Mouse (Mus musculus) kidney, adult 2 months (tissue): Measurements from ENCODE around the gene Slc25a17. TPM values are rescaled to one million over a fixed set of nuclear protein-coding genes. Genes with fewer than 3 reads are reported as not detected.

Experiments used
- DNase-seq: peaks from one replicate; pipeline ENCODE4 v3.0.0; 2021
- H3K27ac ChIP-seq: fragments of 200-500 bp; 2 replicates; pipeline ENCODE4 v1.5.1; 2012; ENCODE audit warnings: low read depth, low read length, control low read depth, inconsistent platforms; ENCODE audit not compliant: insufficient read depth
- H3K27me3 ChIP-seq: fragments of 200-500 bp; replicated peaks from 2 replicates; pipeline ENCODE4 v1.6.1; 2012; ENCODE audit warnings: mild to moderate bottlenecking, moderate library complexity, low read length, inconsistent platforms; ENCODE audit not compliant: control insufficient read depth, insufficient read depth
- H3K36me3 ChIP-seq: fragments of 200-500 bp; 2 replicates; pipeline ENCODE4 v1.6.1; 2012; ENCODE audit warnings: mild to moderate bottlenecking, moderate library complexity, low read length, inconsistent platforms; ENCODE audit not compliant: control insufficient read depth, insufficient read depth
- H3K4me1 ChIP-seq: fragments of 200-500 bp; 2 replicates; pipeline ENCODE4 v1.6.1; 2011; ENCODE audit warnings: low read length; ENCODE audit not compliant: control insufficient read depth, insufficient read depth
- H3K4me3 ChIP-seq: fragments of 200-500 bp; 2 replicates; pipeline ENCODE4 v1.5.1; 2011; ENCODE audit warnings: mild to moderate bottlenecking, low read depth, low read length, control low read depth; ENCODE audit not compliant: insufficient read depth
- CTCF ChIP-seq: fragments of 200-500 bp; conservative IDR thresholded peaks from 2 replicates; pipeline ENCODE4 v1.5.1; 2011; ENCODE audit warnings: low read depth, mild to moderate bottlenecking, control low read depth, low read length, moderate library complexity, mixed read lengths; ENCODE audit not compliant: insufficient read depth, insufficient read length
- POLR2A ChIP-seq: fragments of 200-500 bp; IDR thresholded peaks from one replicate; pipeline ENCODE4 v1.6.1; 2011; ENCODE audit warnings: low read depth, low read length, control low read depth
- WGBS: fragments of 180-500 bp; shearing (Covaris S2); methylation state at CpG from one replicate; pipeline ENCODE4 v1.1.7; 2018; 5-methylcytosine and 5-hydroxymethylcytosine counted together
- polyA plus RNA-seq: library from polyadenylated mRNA; depleted of rRNA; stranded (reverse); fragments of >200 nt; gene quantifications from 2 replicates; pipeline ENCODE4 v1.2.3, GENCODE M21; 2012

Gene Slc25a17
- polyA plus RNA-seq, 1 experiment: 78.3 TPM

DNA sequence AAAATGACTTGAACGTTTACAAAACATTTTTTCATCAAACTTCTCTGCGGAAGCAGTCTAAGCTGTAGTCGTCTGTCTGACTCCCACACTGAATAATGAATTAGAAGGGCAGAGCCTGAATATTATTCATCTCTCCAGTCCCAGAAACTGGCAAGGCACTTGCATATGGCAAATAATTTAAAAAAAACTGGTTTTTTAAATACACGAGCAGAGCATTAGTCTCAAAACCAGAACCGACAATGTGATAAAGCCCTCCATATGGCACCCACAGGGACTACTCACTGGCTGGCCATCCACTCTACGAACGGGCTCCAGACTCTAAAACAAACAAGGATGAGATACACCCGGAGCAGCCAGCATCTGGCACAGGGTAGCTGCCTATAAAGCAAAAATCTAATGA, 55.6 kb downstream of the Slc25a17 start:
- no peak for TF ChIP-seq POLR2A
- no peak for TF ChIP-seq CTCF
- H3K36me3 ChIP-seq: no peaks in the 10 kb centered on the region
- H3K4me3 ChIP-seq: no peak overlapping the region
- DNase-seq: no peak
- H3K4me1 ChIP-seq: peaks cover 20% of the 10 kb centered on the region; the same call in 1 of the 2 replicates
- no peak overlapping the region for H3K27ac ChIP-seq
- WGBS: 68% methylated on average over 8 of the region's 8 CpGs
- no peaks in the 10 kb centered on the region for H3K27me3 ChIP-seq

DNA sequence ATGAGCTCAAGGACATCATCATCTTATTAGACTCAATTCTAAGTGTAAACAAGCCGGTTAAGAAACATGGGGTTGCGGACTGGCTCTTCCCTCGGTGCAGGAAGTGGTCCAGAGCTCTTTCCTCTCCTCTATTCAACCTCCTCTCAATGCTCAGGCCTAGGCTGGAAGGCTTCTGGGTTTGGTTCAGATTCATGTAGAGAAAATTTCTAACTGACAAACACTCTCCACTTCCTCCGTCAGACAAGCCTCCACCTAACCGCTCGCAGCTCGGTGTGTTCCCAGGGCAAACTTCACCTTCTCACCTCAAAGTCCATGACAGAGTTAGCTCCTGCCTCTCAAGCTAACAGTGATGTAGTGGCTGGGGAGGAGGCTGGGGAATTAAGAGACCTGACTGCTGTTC, 56.6 kb downstream of the Slc25a17 start:
- WGBS: 77% methylated on average over 7 of the region's 7 CpGs
- H3K4me3 ChIP-seq: no peak overlapping the region
- peaks cover 20% of the 10 kb centered on the region; the same call in 1 of the 2 replicates for H3K4me1 ChIP-seq
- H3K36me3 ChIP-seq: no peaks in the 10 kb centered on the region
- no peaks in the 10 kb centered on the region for H3K27me3 ChIP-seq
- H3K27ac ChIP-seq: no peak overlapping the region
- DNase-seq: peak; percentile 35
- TF ChIP-seq CTCF (no peak), POLR2A (no peak)

DNA sequence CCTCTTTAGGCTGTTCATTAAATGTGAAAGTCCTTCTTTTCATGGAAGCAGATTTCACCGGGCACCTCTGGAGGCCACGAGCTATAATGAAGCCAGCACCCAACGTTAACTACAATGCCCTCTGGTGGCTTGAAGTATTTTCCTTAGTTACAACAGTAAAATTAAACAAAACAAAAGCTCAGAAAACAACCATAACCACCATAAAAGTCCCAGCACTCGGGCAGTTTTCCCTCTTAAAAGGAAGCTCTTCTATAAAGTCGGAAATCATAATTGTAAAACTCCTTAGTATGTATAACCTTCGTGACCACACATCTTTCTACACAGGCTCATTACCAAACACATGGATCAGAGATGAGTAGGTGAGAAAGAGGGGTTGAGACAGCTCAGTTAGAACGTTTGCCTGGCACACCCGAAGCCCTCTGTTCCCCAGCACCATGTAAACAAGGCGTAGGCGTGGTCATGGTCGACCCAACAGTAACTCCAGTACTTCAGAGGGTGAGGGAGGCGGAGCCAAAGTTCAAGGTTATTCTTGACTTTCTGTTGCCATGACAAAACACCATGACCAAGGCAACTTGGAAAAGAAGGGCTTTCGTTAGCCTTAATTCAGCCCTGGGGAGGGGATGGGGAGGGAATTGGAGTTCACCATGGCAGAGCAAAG, 58.3 kb downstream of the Slc25a17 start:
- H3K27ac ChIP-seq: no peak overlapping the region
- TF ChIP-seq POLR2A: no peak
- TF ChIP-seq CTCF: peak; percentile 50
- no peak overlapping the region for H3K4me3 ChIP-seq
- peaks cover 20% of the 10 kb centered on the region; the same call in 1 of the 2 replicates for H3K4me1 ChIP-seq
- no peaks in the 10 kb centered on the region for H3K36me3 ChIP-seq
- WGBS: 44% methylated on average over 13 of the region's 13 CpGs
- no peaks in the 10 kb centered on the region for H3K27me3 ChIP-seq
- peak; percentile 58 for DNase-seq

DNA sequence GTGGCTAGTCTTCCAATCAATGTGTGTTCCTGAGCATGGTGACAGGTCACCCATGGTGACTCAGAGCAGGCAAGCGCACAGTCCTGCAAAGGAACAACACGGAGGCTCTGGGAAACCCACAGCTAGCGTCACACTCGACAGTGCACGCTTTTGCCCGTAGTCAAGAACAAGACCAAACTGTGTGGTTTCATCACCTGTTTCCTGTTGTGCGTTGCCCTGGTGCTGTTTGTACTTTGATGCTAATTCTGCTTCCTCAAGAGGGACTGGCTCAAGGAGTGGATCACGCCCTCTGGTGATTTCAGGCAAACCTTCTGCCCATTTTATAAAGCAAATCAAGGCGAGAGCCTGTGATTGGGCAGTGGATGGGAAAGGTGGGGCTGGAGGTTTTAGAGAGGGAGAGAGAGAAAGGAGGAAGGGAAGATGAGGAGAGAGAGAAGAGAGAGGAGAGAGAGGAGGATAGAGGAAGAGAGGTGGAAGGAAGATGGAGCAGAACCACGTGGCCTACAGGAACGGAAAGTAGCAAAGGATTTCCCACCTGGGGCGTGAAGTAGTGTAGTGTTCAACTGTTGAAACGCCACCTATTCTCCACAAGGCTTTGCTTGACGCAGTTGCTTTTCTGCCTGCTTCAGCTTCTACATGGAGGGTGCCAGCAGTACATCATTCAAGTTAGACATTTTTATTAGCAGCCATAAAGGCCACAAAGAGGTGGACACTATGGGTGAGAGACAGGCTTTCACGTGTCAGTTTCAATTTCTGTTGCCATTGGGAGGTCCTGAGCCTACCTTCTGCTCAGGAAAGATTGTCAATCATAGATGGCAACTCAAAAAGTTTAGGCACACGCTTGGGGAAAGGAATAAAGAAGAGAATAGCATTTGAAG, 59.2 kb downstream of the Slc25a17 start:
- H3K4me3 ChIP-seq: no peak overlapping the region
- DNase-seq: peak; percentile 14
- no peaks in the 10 kb centered on the region for H3K36me3 ChIP-seq
- H3K4me1 ChIP-seq: peaks cover 14% of the 10 kb centered on the region; the same call in 1 of the 2 replicates
- TF ChIP-seq POLR2A (no peak), CTCF (no peak)
- no peaks in the 10 kb centered on the region for H3K27me3 ChIP-seq
- no peak overlapping the region for H3K27ac ChIP-seq
- 47% methylated on average over 16 of the region's 16 CpGs for WGBS

DNA sequence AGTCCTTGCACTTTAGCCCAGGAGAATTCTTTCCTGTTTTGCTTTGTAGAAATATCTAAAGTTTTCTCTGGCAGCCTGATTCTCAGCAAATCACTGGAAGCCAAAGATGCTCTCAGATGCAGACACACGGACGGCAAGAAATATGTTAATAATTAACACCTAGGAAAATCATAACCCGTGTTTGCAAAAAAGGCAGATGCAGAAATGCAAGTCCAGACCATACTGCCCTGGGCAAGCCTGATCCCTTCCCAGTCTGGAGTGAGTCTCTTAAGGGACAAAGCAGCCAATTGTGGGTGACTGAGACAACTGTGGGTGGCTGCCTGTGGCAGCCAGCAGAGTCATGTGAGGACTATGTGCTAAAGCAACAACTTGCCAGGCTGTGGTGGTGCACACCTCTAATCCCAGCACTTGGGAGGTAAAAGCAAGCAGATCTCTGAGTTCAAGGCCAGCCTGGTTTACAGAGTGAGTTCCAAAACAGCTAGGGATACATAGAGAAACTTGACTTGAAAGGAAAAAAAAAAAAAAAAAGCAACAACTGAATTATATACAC, 60.0 kb downstream of the Slc25a17 start:
- WGBS: 39% methylated on average over 3 of the region's 3 CpGs
- Histone ChIP-seq H3K4me1 (peaks cover 11% of the 10 kb centered on the region; the same call in 1 of the 2 replicates), H3K36me3 (no peaks in the 10 kb centered on the region), H3K27ac (no peak overlapping the region), H3K27me3 (no peaks in the 10 kb centered on the region), H3K4me3 (no peak overlapping the region)
- TF ChIP-seq CTCF: no peak
- TF ChIP-seq POLR2A: no peak
- peak; percentile 69 for DNase-seq

DNA sequence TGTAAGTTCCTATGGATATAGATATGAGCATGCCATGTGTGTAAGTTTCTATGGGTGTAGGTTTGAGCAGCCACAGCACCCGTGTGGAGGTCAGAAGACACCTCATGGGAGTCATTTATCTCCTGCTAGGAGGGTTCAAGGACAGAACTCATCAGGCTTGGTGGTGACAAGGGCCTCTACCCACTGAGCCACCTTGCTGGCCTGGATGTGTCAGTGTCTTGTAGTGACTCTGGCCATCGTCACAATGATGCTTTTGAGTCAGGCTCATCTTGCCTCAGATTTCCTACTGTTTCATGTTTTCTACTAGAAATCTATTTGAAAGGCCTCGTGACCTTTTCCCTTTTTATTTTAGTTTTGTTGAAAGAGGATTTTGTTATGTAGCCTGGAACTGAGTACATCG, 61.1 kb downstream of the Slc25a17 start:
- 93% methylated on average over 4 of the region's 4 CpGs for WGBS
- Histone ChIP-seq H3K27ac (no peak overlapping the region), H3K36me3 (no peaks in the 10 kb centered on the region), H3K4me3 (no peak overlapping the region), H3K4me1 (peaks cover 11% of the 10 kb centered on the region; the same call in 1 of the 2 replicates), H3K27me3 (no peaks in the 10 kb centered on the region)
- TF ChIP-seq CTCF (no peak), POLR2A (no peak)
- DNase-seq: no peak

DNA sequence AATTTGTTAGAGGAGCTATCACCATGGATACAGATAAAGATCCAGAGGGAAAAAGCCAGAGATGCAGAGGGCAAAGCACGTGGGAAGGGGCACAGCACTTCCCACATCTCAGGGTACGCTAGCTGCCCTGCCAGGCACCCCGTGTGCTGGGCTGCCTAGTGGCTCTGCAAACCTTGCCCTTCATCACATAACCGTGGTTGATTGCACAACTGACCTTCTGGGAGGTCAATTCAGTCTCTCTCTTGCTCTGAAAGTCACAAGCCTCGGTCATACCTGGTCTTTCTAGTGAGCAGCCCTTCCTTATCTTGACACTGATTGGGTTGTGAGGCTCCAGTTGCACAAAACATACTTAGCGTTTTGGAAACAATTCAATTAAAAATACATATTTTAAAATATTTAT, 62.4 kb downstream of the Slc25a17 start:
- 49% methylated on average over 6 of the region's 6 CpGs for WGBS
- Histone ChIP-seq H3K36me3 (no peaks in the 10 kb centered on the region), H3K27me3 (no peaks in the 10 kb centered on the region), H3K27ac (no peak overlapping the region), H3K4me1 (peaks cover 11% of the 10 kb centered on the region; the same call in 1 of the 2 replicates), H3K4me3 (no peak overlapping the region)
- DNase-seq: peak; percentile 25
- TF ChIP-seq POLR2A: no peak
- TF ChIP-seq CTCF: no peak
